In genomic region chr5:30868981-30869380, GRCm38 (mm10) we compare ENCODE assay signal across 8 mouse cellular contexts. TPM values are rescaled to one million over a fixed set of nuclear protein-coding genes. Genes with fewer than 3 reads are reported as not detected.
A peak's percentile ranks its signal among the peaks of the same experiment; 100 is the strongest.
DNase-seq lines count a peak whose midpoint lies in the region; ATAC-seq and TF ChIP-seq lines count a peak whose summit lies in the region.

No protein-coding gene starts in this region.

- H3K4me2 ChIP-seq in intestine, embryonic 16.5 days (ENCODE audit: low read depth, low read length): peak overlapping the region; percentile 55

- H3K9ac ChIP-seq in intestine, embryonic 16.5 days (ENCODE audit: low read depth, low read length): peak overlapping the region; percentile 92

- H3K4me1 ChIP-seq in lung, adult 2 months (ENCODE audit: control insufficient read depth, insufficient read depth, low read length): peaks cover 7% of the 10 kb centered on the region
- H3K4me1 ChIP-seq in embryonic fibroblast, embryonic 13.5 days (ENCODE audit: control insufficient read depth, insufficient read depth, low read length): no peaks in the 10 kb centered on the region
- peaks cover 11% of the 10 kb centered on the region for H3K4me1 ChIP-seq in intestine, embryonic 16.5 days (ENCODE audit: control insufficient read depth, insufficient read depth, low read length)

- no peak for DNase-seq in lung, adult 2 months
- DNase-seq in lung, postnatal 36 days: no peak
- DNase-seq in mesoderm, embryonic 11.5 days (ENCODE audit: low read depth, low spot score): peak; percentile 6
- no peak for DNase-seq in right cerebral cortex, adult 2 months (ENCODE audit: low spot score in 2 of 2)
- no peak for DNase-seq in adrenal gland, postnatal 25 days

- WGBS in lung, adult 2 months: 19% methylated on average over 9 of the region's 9 CpGs
- 20% methylated on average over 9 of the region's 9 CpGs for WGBS in intestine, embryonic 16.5 days

- peak overlapping the region; percentile 74 for H3K4me3 ChIP-seq in lung, adult 2 months (replicated peaks; ENCODE audit: extremely low read depth, low read depth, low read length)
- peak overlapping the region; percentile 6; the same call in 1 of the 2 replicates for H3K4me3 ChIP-seq in embryonic fibroblast, embryonic 13.5 days (ENCODE audit: insufficient read depth, low read length)
- peak overlapping the region; percentile 95 for H3K4me3 ChIP-seq in intestine, embryonic 16.5 days (ENCODE audit: low read length)

- H3K9me3 ChIP-seq in intestine, embryonic 16.5 days (ENCODE audit: control insufficient read depth, low read length): no peaks in the 10 kb centered on the region

- H3K27ac ChIP-seq in embryonic fibroblast, embryonic 13.5 days (ENCODE audit: insufficient read depth, low read length): no peak overlapping the region; the same call in 1 of the 2 replicates
- H3K27ac ChIP-seq in intestine, embryonic 16.5 days (ENCODE audit: low read length): 0 out of 2 replicates have a peak overlapping the region, but pooled peaks have one; percentile 4

- peaks cover 17% of the 10 kb centered on the region for H3K36me3 ChIP-seq in intestine, embryonic 16.5 days (ENCODE audit: control insufficient read depth, insufficient read depth, low read length)

- TF ChIP-seq POLR2A in lung, adult 2 months (IDR thresholded peaks at IDR 0.05; ENCODE audit: borderline replicate concordance, extremely low read depth, low read depth, low read length): no peak
- no peak for TF ChIP-seq POLR2A in embryonic fibroblast, embryonic 13.5 days (IDR thresholded peaks at IDR 0.05; ENCODE audit: low read depth, low read length)

- no peak for TF ChIP-seq CTCF in lung, adult 2 months (IDR thresholded peaks at IDR 0.05; ENCODE audit: insufficient read depth, low read length)
- no peak for TF ChIP-seq CTCF in embryonic fibroblast, embryonic 13.5 days (IDR thresholded peaks at IDR 0.05; ENCODE audit: borderline replicate concordance, insufficient read depth, low read length)

- peak; percentile 37 for ATAC-seq in intestine, embryonic 16.5 days
- no peak for ATAC-seq in megakaryocyte-erythroid progenitor cell, adult 5-6 weeks (replicated peaks; ENCODE audit: low FRiP score, low TSS enrichment, poor library complexity, severe bottlenecking)

- no peaks in the 10 kb centered on the region for H3K27me3 ChIP-seq in intestine, embryonic 16.5 days (replicated peaks; ENCODE audit: control insufficient read depth, insufficient read depth, low read length)

RNA-seq across cellular contexts. Expression of gene Tmem214, which starts 1.2 kb away (rescaled TPM):
- polyA plus RNA-seq in lung, adult 2 months (2012; rRNA removed): 85.7 and 86.6 TPM in 2 replicates
- 102 and 122 TPM in 2 replicates for polyA plus RNA-seq in embryonic fibroblast, embryonic 13.5 days (2011; ENCODE audit: insufficient read length, low read depth, missing spikeins)
- 76.5 and 81.0 TPM in 2 replicates for polyA plus RNA-seq in intestine, embryonic 16.5 days (2015; fragmentation: Nextera tagmentation; extraction: Ambion mirVana)
- 24.2 and 42.1 TPM in 2 replicates for total RNA-seq in megakaryocyte-erythroid progenitor cell, adult 5-6 weeks (2014; fragmentation: Nextera tagmentation)
- 14.1 and 18.1 TPM in 2 replicates for total RNA-seq in megakaryocyte-erythroid progenitor cell, adult 5-6 weeks (2017)
- 49.2 and 52.8 TPM in 2 replicates for total RNA-seq in adrenal gland, postnatal 25 days (2021)

RNA-seq across cellular contexts. Expression of gene Agbl5, which starts 19.5 kb away (rescaled TPM):
- 19.2 and 20.8 TPM in 2 replicates for polyA plus RNA-seq in lung, adult 2 months (2012; rRNA removed)
- polyA plus RNA-seq in embryonic fibroblast, embryonic 13.5 days (2011; ENCODE audit: insufficient read length, low read depth, missing spikeins): 7.2 and 17.0 TPM in 2 replicates
- polyA plus RNA-seq in intestine, embryonic 16.5 days (2015; fragmentation: Nextera tagmentation; extraction: Ambion mirVana): 13.9 and 16.3 TPM in 2 replicates
- 13.6 and 29.9 TPM in 2 replicates for total RNA-seq in megakaryocyte-erythroid progenitor cell, adult 5-6 weeks (2014; fragmentation: Nextera tagmentation)
- total RNA-seq in megakaryocyte-erythroid progenitor cell, adult 5-6 weeks (2017): 12.1 and 23.3 TPM in 2 replicates
- 12.1 and 17.3 TPM in 2 replicates for total RNA-seq in adrenal gland, postnatal 25 days (2021)

RNA-seq across cellular contexts. Expression of gene Ost4, which starts 38.6 kb away (rescaled TPM):
- polyA plus RNA-seq in lung, adult 2 months (2012; rRNA removed): 218 and 230 TPM in 2 replicates
- polyA plus RNA-seq in embryonic fibroblast, embryonic 13.5 days (2011; ENCODE audit: insufficient read length, low read depth, missing spikeins): 335 and 354 TPM in 2 replicates
- polyA plus RNA-seq in intestine, embryonic 16.5 days (2015; fragmentation: Nextera tagmentation; extraction: Ambion mirVana): 459 and 477 TPM in 2 replicates
- 270 and 300 TPM in 2 replicates for total RNA-seq in megakaryocyte-erythroid progenitor cell, adult 5-6 weeks (2014; fragmentation: Nextera tagmentation)
- 278 and 305 TPM in 2 replicates for total RNA-seq in megakaryocyte-erythroid progenitor cell, adult 5-6 weeks (2017)
- 190 and 207 TPM in 2 replicates for total RNA-seq in adrenal gland, postnatal 25 days (2021)

RNA-seq across cellular contexts. Expression of gene Emilin1, which starts 44.2 kb away (rescaled TPM):
- polyA plus RNA-seq in lung, adult 2 months (2012; rRNA removed): 89.9 and 107 TPM in 2 replicates
- 85.9 and 98.0 TPM in 2 replicates for polyA plus RNA-seq in embryonic fibroblast, embryonic 13.5 days (2011; ENCODE audit: insufficient read length, low read depth, missing spikeins)
- polyA plus RNA-seq in intestine, embryonic 16.5 days (2015; fragmentation: Nextera tagmentation; extraction: Ambion mirVana): 173 and 177 TPM in 2 replicates
- 13.5 and 18.9 TPM in 2 replicates for total RNA-seq in megakaryocyte-erythroid progenitor cell, adult 5-6 weeks (2014; fragmentation: Nextera tagmentation)
- 5.7 and 10.3 TPM in 2 replicates for total RNA-seq in megakaryocyte-erythroid progenitor cell, adult 5-6 weeks (2017)
- 41.3 and 57.2 TPM in 2 replicates for total RNA-seq in adrenal gland, postnatal 25 days (2021)

RNA-seq across cellular contexts. Expression of gene Khk, which starts 52.2 kb away (rescaled TPM):
- 39.0 and 46.6 TPM in 2 replicates for polyA plus RNA-seq in lung, adult 2 months (2012; rRNA removed)
- polyA plus RNA-seq in embryonic fibroblast, embryonic 13.5 days (2011; ENCODE audit: insufficient read length, low read depth, missing spikeins): 11.4 and 12.4 TPM in 2 replicates
- polyA plus RNA-seq in intestine, embryonic 16.5 days (2015; fragmentation: Nextera tagmentation; extraction: Ambion mirVana): 26.9 and 32.5 TPM in 2 replicates
- total RNA-seq in megakaryocyte-erythroid progenitor cell, adult 5-6 weeks (2014; fragmentation: Nextera tagmentation): 80.4 and 113 TPM in 2 replicates
- total RNA-seq in megakaryocyte-erythroid progenitor cell, adult 5-6 weeks (2017): 64.4 and 90.0 TPM in 2 replicates
- total RNA-seq in adrenal gland, postnatal 25 days (2021): 28.5 and 58.5 TPM in 2 replicates

Comparison
In these comparisons a context has a peak if more than half of its experiments do, and no peak if none do; other contexts are left out.
1. H3K4me3 ChIP-seq: peak in every context shown above with its lines; median percentile 95 in intestine, embryonic 16.5 days; 74 in lung, adult 2 months; 6 in embryonic fibroblast, embryonic 13.5 days.